Mouse (Mus musculus) layer of hippocampus, adult 2 months (tissue): ENCODE measurements around the gene Oas1h. TPM values are rescaled to one million over a fixed set of nuclear protein-coding genes. Genes with fewer than 3 reads are reported as not detected.

ENCODE experiments used
- DNase-seq, 2 experiments: peaks; one replicate each; pipeline ENCODE4 v3.0.0; 2022; ENCODE audit warnings: low spot score in 2 of 2
- H3K27ac ChIP-seq: fragments of 200-600 bp; 2 replicates; pipeline ENCODE4 v1.8.1; 2022
- H3K4me3 ChIP-seq: fragments of 200-600 bp; 2 replicates; pipeline ENCODE4 v1.8.1; 2022; ENCODE audit warnings: mild to moderate bottlenecking
- CTCF ChIP-seq: fragments of 200-600 bp; conservative IDR thresholded peaks from 2 replicates; pipeline ENCODE4 v1.8.1; 2022; ENCODE audit warnings: antibody characterized with exemption, mild to moderate bottlenecking, moderate library complexity
- long read RNA-seq, 2 experiments: library from polyadenylated mRNA; stranded (forward); transcript quantifications; one replicate each; pipeline ENCODE4 v2.0.0; 2021; ENCODE audit warnings: borderline mapping rate in 2 of 2
- total RNA-seq, 2 experiments: library from RNA; stranded (reverse); gene quantifications; 2 replicates each; pipeline ENCODE4 v1.2.3; 2021

Oas1h gene
- total RNA-seq: not detected
- long read RNA-seq, experiment 1: 0 reads
- long read RNA-seq, experiment 2: 0 reads

DNA sequence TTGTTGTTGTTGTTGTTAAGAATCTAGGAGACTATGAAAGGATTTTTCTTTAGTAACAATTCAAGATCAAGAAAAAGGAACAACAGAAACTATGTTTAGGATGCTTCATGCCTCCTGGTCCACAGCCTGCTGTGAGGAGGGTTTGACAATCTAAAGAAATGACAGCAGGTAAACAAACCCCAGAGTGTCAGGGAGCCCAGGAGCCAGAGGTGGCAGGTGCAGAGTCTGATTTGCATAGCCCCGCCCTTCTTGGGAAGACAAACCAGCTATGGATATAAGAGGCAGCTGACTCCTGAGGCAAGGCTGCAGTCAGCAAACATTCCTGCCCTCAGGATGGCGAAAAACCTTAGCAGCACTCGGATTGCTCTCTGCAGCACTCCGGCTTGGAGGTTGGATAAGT, at the start of gene Oas1h:
Gene Oas1h, plus strand, starts transcription at position 301 of the 400 bp plus-strand sequence.
- TF ChIP-seq CTCF: no peak

DNA sequence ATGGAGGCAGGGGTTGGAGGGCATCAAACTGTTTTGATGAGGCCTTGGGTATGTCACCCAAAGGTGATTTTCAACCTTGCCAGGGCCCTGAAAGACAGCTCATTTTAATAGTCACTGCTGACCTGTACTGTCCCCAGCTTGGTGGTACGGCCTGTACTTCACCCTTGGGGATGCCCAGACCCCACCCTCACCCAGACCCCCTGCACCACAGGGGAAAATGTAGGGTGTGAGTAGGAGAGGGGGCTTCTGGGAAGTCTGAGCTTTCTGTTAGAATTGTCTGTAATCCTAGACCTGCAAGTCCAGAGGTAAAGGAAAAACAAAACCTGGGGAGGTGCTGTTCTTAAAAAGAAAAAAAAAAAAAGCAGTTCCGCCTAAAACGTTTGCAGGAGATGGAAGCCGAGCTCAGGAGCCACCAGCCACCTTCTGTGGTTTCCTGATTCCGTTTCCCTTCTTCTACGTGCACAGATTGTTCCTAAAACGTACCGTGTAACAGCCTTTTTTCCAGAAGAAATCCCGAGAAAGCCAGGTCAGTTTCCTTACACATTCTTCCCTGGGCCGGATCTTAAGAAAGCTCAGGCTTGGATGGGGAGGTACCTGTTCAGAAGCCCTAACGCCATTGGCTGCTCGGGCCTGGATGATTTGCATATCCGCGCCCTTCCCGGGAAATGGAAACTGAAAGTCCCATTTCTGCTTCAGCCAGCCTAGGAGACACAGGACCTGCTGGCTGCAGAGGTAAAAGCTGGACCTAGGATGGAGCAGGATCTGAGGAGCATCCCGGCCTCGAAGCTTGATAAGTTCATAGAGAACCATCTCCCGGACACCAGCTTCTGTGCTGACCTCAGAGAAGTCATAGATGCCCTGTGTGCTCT, 49.0 kb upstream of the Oas1h start, which contains the start of gene Oas1c:
Gene Oas1c, minus strand, starts transcription at position 564 of the 869 bp plus-strand sequence.
- H3K4me3 ChIP-seq: peak within 1 kb of the TSS; percentile 56
- peak within 1 kb of the TSS; percentile 47; the same call in 1 of the 2 replicates for H3K27ac ChIP-seq
- TF ChIP-seq CTCF: no peak
- peak; percentile 54 to 63 for DNase-seq

More for the DNA sequence above, at the start of gene Oas1h:
- no peak for DNase-seq
- Histone ChIP-seq H3K4me3 (no peak within 1 kb of the TSS), H3K27ac (no peak within 1 kb of the TSS)

DNA sequence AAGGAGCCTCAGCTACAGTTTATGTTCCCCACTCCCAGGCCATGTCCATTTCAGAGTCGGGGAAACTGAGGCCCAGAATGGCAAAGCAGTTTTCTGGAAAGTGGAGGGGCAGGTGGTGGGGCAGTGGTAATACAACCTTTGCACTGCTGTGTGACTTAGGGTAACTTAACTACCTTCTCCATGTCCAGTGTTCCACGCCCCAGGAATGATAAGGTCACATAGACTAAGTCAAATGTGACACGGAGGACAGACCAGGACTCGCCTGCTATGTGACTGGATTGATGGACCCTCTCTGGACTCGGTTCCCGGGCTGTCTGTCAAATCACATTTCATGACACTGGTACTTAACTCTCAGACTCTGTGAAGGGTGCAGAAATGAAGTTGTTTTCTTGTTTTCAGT, 48.2 kb upstream of the Oas1h start:
- Histone ChIP-seq H3K27ac (no peak overlapping the region), H3K4me3 (peak overlapping the region; percentile 56)
- TF ChIP-seq CTCF: no peak
- DNase-seq: no peak

DNA sequence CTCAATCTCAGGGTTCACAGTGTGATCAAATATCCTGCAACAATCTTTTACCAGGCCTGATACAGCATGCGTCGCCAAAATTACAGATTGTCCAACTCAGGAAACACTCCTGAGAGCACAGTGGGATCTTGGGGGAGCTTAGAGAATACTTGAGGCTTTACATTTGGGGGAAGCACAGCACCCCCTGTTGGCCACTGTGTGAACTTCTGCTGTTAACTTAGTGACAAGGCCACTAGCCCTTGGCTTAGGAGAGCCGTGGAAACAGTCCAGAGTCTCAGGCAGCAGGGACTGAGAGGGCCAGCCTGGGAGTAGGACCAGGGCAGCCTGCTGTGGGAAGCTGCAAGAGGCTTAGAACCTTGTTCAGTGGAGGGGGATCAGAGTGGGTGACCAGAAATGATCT, 45.3 kb upstream of the Oas1h start:
- Histone ChIP-seq H3K27ac (no peak overlapping the region), H3K4me3 (no peak overlapping the region)
- DNase-seq: no peak
- TF ChIP-seq CTCF: peak; percentile 80

DNA sequence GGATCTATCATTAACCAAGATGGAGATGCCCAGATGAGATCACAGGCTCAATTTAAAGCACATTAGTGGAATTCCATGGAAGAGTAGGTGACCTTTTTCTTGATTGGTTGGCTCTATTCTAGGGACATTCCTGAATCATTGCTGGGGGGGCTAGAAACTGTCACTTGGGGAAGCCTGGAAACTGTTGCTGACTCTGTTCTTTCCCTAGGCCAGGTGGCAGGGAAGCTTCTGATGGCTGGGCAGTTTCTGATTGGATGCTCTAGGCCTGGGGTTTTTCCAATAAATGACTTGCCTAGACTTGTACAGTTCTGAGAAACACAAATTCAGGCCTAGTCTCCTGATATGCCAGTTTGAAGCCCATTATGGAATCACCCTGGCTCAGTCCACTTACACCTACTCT, 42.2 kb upstream of the Oas1h start:
- no peak overlapping the region for H3K4me3 ChIP-seq
- no peak for DNase-seq
- TF ChIP-seq CTCF: no peak
- no peak overlapping the region for H3K27ac ChIP-seq

DNA sequence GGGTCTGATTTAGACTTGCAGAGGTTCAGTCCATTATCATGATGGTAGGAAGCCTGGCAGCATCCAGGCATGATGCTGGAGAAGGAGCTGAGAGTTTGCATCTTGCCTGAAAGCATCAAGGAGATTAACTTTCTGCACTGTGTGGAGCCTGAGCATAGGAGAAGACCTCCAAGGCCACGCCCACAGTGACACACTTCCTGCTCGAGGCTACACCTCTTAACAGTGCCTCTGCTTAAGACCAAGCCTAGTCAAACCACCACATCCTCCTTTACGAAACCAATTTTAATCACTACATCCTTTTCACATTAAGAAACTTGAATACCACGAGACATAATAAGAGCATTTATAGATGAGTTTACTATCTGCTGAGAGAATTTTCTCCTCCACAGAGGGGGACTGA, 30.2 kb upstream of the Oas1h start:
- Histone ChIP-seq H3K27ac (no peak overlapping the region), H3K4me3 (no peak overlapping the region)
- TF ChIP-seq CTCF: no peak
- no peak for DNase-seq

DNA sequence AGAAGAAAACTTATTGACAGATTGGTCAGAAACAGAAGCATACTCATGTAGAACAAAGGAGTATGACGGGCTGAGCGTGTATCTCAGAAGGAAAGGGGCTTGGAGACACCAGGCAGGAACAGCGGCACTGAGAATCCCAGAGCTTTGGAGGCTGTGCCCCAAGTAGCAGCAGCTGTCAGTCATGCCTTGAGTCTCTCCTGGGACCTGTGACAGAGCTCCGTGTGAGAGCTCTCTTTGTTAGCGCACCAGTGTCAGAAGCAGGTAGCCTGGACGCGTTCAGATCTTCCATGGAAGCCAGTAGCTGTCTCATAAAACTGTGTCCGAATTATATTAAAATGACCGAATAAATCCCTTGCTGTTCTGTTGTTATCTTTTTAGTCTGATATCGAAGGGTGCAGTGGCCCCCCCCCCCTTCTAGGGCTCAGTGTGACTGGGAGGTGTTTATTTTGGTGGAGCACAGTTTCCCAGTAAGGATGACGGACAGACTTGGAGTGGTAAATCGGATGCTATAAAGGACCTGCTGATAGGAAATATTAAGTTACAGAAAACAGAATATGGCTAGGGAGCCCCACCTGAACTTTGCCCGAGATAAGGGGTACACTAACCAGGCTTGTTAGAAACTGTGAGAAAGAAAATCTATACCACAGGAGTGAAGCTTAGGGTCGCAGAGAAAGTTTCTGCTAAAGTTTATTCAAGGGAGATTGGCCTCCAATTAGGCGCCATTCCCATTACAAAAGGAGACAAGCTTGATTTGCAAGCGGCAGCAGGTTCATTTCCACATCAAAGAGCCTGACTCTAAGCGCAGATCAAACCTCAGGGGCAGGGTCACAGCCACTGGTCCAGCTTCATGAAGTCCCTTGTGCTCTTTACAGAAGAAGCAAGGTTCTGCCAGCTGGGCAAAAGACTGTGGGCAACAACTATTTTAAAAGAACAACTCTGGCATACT, 27.6 kb upstream of the Oas1h start:
- DNase-seq: no peak
- no peak overlapping the region for H3K27ac ChIP-seq
- TF ChIP-seq CTCF: no peak
- H3K4me3 ChIP-seq: no peak overlapping the region

DNA sequence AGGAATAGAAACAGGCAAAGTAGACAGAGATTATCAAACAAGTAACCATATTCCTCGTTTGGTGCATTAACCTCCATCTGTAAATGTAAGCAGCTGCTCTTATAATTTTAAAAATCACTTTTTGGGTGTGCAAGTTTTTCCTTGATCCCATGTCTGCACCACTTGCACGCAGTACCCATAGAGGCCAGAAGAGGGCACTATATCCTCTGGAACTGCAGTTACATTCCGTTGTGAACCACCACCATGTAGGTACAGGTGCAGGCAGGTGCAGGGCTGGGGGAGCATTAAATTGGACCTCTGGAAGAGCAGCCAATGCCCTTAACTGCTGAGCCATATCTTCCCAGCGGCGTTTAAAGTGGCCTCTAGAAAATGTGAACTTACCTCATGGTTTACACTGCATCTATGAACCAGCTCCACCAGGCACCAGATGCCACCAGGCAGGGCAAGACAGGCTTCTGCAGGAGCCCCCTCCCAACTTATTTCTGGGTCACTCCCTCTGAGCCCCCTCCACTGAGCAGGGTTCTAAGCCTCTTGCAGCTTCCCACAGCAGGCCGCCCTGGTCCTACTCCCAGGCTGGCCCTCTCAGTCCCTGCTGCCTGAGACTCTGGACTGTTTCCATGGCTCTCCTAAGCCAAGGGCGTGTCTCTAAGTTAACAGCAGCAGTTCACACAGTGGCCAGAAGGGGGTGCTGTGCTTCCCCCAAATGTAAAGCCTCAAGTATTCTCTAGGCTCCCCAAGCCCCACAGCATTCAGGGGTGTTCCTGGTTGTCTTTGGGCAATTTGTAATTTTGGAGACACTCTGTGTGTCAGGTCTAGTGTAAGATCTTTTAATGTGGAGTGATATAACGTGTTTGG, 24.3 kb upstream of the Oas1h start:
- peak in 1 of 2 experiments; percentile 41 for DNase-seq
- peak; percentile 73 for TF ChIP-seq CTCF

DNA sequence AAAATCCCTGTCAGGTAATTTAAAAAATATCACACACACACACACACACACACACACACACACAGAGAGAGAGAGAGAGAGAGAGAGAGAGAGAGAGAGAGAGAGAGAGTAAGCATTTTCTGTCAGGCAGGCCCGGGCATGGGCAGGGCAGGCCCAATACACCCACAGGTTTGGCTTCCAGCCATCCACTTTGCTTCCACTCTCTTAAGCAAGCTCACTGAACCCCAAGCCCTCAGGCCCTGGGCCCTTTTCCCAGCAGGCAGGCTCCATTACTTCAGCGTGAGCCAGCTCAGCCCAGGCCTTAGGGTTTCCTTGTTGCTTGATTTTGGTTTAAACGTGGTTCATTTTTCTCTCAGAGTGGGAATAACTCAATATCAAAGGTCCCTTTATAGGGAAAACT, 16.5 kb upstream of the Oas1h start:
- Histone ChIP-seq H3K4me3 (no peak overlapping the region), H3K27ac (no peak overlapping the region)
- TF ChIP-seq CTCF: no peak
- no peak for DNase-seq

More for the DNA sequence above, 24.3 kb upstream of the Oas1h start:
- Histone ChIP-seq H3K27ac (no peak overlapping the region), H3K4me3 (no peak overlapping the region)

DNA sequence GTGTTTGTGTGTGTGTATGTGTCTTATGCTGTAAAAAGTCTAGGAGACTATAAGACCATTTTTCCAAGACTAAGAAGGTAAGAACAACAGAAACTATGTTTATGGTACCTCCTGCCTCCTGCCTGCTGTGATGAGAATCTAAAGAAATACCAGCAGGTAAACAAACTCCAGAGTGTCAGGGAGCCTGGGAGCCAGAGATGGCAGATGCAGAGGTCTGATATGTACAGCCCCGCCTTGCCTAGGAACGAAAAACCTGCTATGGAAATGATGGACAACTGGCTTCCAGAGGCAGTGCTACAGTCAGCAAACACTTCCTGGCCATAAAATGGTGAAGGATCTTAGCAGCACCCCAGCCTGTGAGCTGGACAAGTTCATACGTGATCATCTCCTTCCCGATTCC, 14.2 kb upstream of the Oas1h start, which contains the start of gene Oas1f:
Gene Oas1f, plus strand, starts transcription at position 301 of the 400 bp plus-strand sequence.
- no peak within 1 kb of the TSS for H3K27ac ChIP-seq
- no peak within 1 kb of the TSS for H3K4me3 ChIP-seq
- DNase-seq: no peak
- no peak for TF ChIP-seq CTCF

DNA sequence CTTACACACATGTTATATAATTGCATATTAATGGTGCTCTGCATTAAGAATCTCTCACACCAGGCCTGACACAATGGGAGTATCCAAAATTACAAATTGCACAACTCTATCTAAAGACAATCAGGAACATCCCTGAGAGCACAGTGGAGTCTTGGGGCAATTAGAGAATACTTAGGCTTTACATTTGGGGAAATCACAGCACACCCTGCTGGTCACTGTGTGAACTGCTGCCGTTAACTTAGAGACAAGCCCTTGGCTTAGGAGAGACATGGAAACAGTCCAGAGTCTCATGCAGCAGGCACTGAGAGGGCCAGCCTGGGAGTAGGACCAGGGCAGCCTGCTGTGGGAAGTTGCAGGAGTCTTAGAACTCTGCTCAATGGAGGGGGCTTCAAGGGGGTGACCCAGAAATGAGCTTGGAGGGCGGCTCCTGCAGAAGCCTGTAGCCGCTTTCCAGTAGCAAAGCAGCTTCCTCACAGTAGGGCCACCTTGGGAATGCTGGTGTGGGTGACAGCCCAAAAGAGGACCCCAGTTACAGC, 11.6 kb upstream of the Oas1h start:
- peak; percentile 83 for TF ChIP-seq CTCF
- H3K4me3 ChIP-seq: no peak overlapping the region
- H3K27ac ChIP-seq: no peak overlapping the region
- peak in 1 of 2 experiments; percentile 56 for DNase-seq

DNA sequence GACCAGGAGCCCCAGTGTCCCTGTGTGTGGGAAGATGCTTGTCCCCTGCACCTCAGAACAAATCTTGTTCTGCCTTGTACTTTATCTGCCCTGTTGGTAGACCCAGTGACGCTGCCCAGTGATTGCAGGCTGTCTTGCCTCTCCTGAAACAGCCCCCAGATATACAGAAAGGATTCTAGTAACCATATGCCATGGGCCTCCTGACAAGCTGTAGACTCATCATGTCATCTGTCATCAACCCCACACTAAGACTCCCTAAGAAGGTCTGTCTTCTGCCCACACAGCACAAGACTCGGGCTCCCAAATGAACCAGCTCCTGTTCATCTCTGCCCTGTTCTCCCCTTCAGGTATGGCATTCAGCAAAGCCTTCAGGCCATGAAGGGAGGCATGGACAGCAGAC, 2.0 kb upstream of the Oas1h start:
- peak; percentile 33 to 42 for DNase-seq
- no peak overlapping the region for H3K4me3 ChIP-seq
- TF ChIP-seq CTCF: no peak
- no peak overlapping the region for H3K27ac ChIP-seq
